Mouse (Mus musculus) limb, embryonic 13.5 days (tissue): Measurements from ENCODE around the gene Dusp5. TPM values are rescaled to one million over a fixed set of nuclear protein-coding genes. Genes with fewer than 3 reads are reported as not detected.

Experiments used
- ATAC-seq: fragments of 200-750 bp; cut with Nextera tagmentation; 2 replicates; pipeline ENCODE4 v1.8.0; 2017; ENCODE audit warnings: low read depth, moderate number of reproducible peaks, moderate TSS enrichment; ENCODE audit not compliant: low FRiP score
- H3K27ac ChIP-seq: fragments of 300-500 bp; sonication (generic); 2 replicates; pipeline ENCODE4 v1.5.1; 2015; ENCODE audit warnings: inconsistent platforms, mild to moderate bottlenecking, moderate library complexity
- H3K27me3 ChIP-seq: fragments of 300-500 bp; sonication (generic); 2 replicates; pipeline ENCODE4 v1.6.1; 2015; ENCODE audit warnings: mild to moderate bottlenecking, inconsistent platforms
- H3K36me3 ChIP-seq: fragments of 300-500 bp; sonication (generic); 2 replicates; pipeline ENCODE4 v1.6.1; 2015; ENCODE audit warnings: inconsistent platforms, mild to moderate bottlenecking, moderate library complexity
- H3K4me1 ChIP-seq: fragments of 300-500 bp; sonication (generic); 2 replicates; pipeline ENCODE4 v1.6.1; 2015; ENCODE audit warnings: inconsistent platforms
- H3K4me2 ChIP-seq: fragments of 300-500 bp; sonication (generic); replicated peaks from 2 replicates; pipeline ENCODE4 v1.6.1; 2015; ENCODE audit warnings: inconsistent platforms, mild to moderate bottlenecking, moderate library complexity
- H3K4me3 ChIP-seq: fragments of 300-500 bp; sonication (generic); 2 replicates; pipeline ENCODE4 v1.5.1; 2015; ENCODE audit warnings: moderate library complexity, mild to moderate bottlenecking, inconsistent platforms
- H3K9ac ChIP-seq: fragments of 300-500 bp; sonication (generic); 2 replicates; pipeline ENCODE4 v1.6.1; 2015; ENCODE audit warnings: mild to moderate bottlenecking, inconsistent platforms
- H3K9me3 ChIP-seq: fragments of 300-500 bp; sonication (generic); 2 replicates; pipeline ENCODE4 v1.6.1; 2016; ENCODE audit warnings: inconsistent platforms
- WGBS: fragments of 180-500 bp; shearing (Covaris S2); methylation state at CpG from one replicate; pipeline ENCODE4 v1.1.7; 2015; 5-methylcytosine and 5-hydroxymethylcytosine counted together
- polyA plus RNA-seq: library from polyadenylated mRNA; unstranded; fragments of >200 nt; fragmentation: Nextera tagmentation; extraction: Ambion mirVana; gene quantifications from 2 replicates; pipeline ENCODE4 v1.2.1, GENCODE M21; 2015

The Dusp5 gene
- polyA plus RNA-seq, 1 experiment from 2014 or later = 2.1 TPM

DNA sequence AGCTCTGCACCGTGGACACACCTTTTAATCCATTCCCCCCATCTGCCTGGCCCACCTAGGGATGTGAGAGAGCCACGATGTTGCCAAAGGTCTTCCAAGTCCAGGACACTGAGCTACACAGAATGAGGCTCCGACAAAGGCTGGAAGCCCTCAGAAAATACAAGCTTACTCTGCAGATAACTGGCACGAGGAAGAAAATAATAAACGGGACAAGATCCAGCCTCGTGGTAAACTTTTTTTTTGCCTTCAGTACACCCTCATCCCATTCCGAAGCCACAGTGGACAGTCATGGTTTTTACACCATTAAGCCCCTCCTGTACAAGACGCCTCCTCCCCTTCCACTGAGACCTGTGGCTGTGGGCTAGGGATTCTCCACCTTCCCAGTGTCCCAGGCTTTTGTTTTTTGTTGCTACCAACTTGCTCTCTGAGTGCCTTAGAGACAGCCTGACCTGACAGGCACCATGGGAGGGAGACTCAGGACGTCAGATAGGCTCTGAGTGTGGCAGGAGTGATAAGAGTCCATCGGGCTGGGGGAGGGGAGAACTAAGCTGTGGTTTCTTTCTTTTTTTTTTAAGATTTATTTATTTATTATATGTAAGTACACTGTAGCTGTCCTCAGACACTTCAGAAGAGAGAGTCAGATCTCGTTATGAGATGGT is 7.6 kb upstream of the Dusp5 start:
- H3K4me2 ChIP-seq = no peak overlapping the region
- 49% methylated on average over 11 of the region's 11 CpGs for WGBS
- no peak for ATAC-seq

DNA sequence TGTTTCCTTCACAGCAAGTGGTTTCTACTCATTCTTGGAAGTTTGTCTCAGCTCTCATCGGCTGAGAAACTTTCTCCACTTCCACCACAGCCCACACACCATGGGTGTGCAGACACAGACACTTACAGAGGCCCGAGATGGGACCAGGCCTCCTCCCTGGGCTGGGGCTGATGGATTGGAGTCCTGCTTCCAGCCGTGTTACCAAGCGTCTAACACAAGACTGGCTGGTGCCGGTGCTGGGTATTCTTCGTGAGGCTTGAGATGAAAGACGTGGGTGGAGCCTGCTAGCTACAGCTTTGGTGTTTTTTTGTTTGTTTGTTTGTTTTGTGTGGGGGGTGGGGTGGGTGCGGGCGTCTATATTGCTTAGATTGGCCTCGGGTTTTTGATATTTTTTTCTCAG is 1.4 kb upstream of the Dusp5 start:
- Histone ChIP-seq H3K27ac (no peak overlapping the region), H3K9ac (no peak overlapping the region), H3K4me2 (no peak overlapping the region), H3K27me3 (peaks cover 27% of the 10 kb centered on the region), H3K36me3 (no peaks in the 10 kb centered on the region), H3K9me3 (no peaks in the 10 kb centered on the region), H3K4me3 (no peak overlapping the region), H3K4me1 (peaks cover 22% of the 10 kb centered on the region)
- 24% methylated on average over 10 of the region's 10 CpGs for WGBS
- ATAC-seq = no peak

More for the DNA sequence above, 7.6 kb upstream of the Dusp5 start:
- no peaks in the 10 kb centered on the region for H3K36me3 ChIP-seq
- peaks cover 20% of the 10 kb centered on the region; the same call in 1 of the 2 replicates for H3K27me3 ChIP-seq
- no peak overlapping the region for H3K9ac ChIP-seq
- H3K4me1 ChIP-seq = peaks cover 8% of the 10 kb centered on the region
- no peak overlapping the region for H3K27ac ChIP-seq
- H3K9me3 ChIP-seq = no peaks in the 10 kb centered on the region
- H3K4me3 ChIP-seq = no peak overlapping the region

DNA sequence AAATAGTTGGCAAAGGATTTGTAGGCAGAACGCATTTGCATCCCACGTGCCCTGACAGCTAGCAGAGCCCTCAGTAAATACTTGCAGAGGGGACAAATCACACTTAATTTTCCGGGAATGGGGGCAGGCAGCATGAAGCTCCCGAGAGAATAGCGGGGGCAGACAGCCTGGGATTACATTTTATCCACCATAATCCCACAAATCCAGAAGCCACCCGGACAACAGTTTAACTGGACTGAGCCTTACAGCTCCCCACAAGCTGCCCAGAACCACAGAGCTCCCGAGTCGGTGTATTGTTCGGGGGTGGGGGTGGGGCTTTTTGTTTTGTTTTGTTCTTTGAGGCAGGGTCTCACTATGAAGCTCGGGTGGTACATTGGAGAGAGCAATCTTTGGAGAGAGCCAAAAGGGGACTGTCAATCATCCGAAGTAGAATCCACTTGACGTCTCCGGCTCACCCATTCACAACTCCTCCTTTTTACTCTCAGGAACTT is 733 bp upstream of the Dusp5 start:
- Histone ChIP-seq H3K4me1 (peaks cover 26% of the 10 kb centered on the region), H3K9ac (peak overlapping the region; percentile 72), H3K27ac (no peak overlapping the region), H3K4me2 (peak overlapping the region; percentile 89), H3K36me3 (no peaks in the 10 kb centered on the region), H3K9me3 (no peaks in the 10 kb centered on the region), H3K4me3 (peak overlapping the region; percentile 69), H3K27me3 (peaks cover 27% of the 10 kb centered on the region)
- 0 out of 2 replicates have a peak, but pooled peaks have one; percentile 3 for ATAC-seq
- 2% methylated on average over 13 of the region's 13 CpGs for WGBS

DNA sequence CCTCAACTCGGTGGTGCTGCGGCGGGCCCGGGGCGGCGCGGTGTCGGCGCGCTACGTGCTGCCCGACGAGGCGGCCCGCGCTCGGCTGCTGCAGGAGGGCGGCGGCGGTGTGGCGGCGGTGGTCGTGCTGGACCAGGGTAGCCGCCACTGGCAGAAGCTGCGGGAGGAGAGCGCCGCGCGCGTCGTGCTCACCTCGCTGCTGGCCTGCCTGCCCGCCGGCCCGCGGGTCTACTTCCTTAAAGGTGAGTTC is 471 bp downstream of the Dusp5 start:
- Histone ChIP-seq H3K4me3 (peak overlapping the region; percentile 69), H3K9ac (peak overlapping the region; percentile 68), H3K4me1 (peaks cover 26% of the 10 kb centered on the region), H3K36me3 (no peaks in the 10 kb centered on the region), H3K27ac (no peak overlapping the region), H3K9me3 (no peaks in the 10 kb centered on the region), H3K4me2 (peak overlapping the region; percentile 89), H3K27me3 (peaks cover 27% of the 10 kb centered on the region)
- WGBS = 1% methylated on average over 35 of the region's 36 CpGs
- no peak; the same call in 1 of the 2 replicates for ATAC-seq

DNA sequence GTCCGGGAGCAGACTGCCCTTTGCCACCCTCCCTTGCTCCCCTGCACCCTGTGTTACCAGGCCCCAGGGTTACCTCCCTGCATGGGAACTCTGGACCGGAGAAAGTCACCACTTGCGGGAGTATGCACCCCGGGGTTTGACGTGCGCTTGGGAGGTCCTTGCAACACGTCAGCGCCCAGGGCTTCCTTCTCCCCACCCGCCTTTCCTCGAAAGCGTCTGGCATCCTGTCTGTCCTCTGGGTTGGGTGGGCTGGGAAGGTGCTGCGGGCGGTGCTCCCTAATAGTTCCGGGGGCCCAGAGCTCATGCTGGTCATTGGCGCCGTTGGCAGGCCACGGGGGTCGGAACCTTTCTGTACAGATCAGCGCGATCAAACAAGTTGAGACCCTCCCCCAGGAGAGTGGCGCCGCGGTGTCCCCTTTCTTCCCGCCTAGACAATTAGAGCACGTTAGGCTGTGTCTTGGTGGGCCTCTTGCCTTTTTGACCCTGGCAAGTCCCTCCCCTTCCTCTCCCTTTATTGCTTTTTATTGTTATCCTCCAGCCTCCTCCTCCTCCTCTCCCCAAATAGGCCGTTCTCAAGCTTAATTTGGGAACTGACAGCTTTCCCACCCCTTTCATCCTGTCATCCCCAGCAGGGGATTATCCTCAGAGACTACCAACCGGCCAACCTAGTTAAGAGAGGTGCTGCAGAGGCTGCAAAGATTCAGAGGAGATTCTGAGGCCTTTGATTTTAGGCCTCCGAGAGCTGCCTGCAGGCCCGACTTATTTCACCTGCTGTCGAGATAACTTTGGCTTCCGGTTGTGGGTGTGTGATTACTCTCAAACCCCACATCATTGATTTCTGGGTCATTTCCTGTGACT is 1.0 kb downstream of the Dusp5 start:
- peak overlapping the region; percentile 68 for H3K9ac ChIP-seq
- H3K27ac ChIP-seq = no peak overlapping the region
- peak overlapping the region; percentile 89 for H3K4me2 ChIP-seq
- H3K27me3 ChIP-seq = peaks cover 27% of the 10 kb centered on the region
- peak overlapping the region; percentile 69 for H3K4me3 ChIP-seq
- no peak; the same call in 1 of the 2 replicates for ATAC-seq
- 3% methylated on average over 31 of the region's 31 CpGs for WGBS
- H3K9me3 ChIP-seq = no peaks in the 10 kb centered on the region
- no peaks in the 10 kb centered on the region for H3K36me3 ChIP-seq
- peaks cover 26% of the 10 kb centered on the region for H3K4me1 ChIP-seq

DNA sequence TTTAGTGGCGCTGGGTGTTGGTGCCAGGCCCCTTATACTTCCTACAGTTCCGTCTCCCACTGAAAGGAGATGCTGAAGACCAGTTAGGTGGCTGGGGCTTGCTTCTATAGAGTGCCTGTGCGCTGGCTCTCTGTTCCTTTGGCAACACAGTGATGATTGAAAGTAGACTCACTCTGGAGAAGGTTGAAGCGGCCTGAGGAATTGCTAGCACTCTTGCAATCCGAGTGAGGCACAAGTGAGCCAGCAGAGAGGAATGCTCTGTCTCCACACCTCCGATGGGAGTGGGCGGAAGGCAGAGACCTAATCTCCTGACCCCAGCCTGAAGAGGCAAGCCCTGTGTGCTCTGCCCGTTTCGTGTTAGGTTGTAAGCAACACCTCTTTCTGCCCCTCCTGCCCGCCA is 2.5 kb downstream of the Dusp5 start:
- 36% methylated on average over 10 of the region's 10 CpGs for WGBS
- Histone ChIP-seq H3K4me3 (peak overlapping the region; percentile 1; the same call in 1 of the 2 replicates), H3K9me3 (no peaks in the 10 kb centered on the region), H3K4me2 (no peak overlapping the region; the same call in 1 of the 2 replicates), H3K27me3 (peaks cover 27% of the 10 kb centered on the region), H3K36me3 (no peaks in the 10 kb centered on the region), H3K4me1 (peaks cover 26% of the 10 kb centered on the region), H3K9ac (no peak overlapping the region), H3K27ac (no peak overlapping the region)
- ATAC-seq = no peak

DNA sequence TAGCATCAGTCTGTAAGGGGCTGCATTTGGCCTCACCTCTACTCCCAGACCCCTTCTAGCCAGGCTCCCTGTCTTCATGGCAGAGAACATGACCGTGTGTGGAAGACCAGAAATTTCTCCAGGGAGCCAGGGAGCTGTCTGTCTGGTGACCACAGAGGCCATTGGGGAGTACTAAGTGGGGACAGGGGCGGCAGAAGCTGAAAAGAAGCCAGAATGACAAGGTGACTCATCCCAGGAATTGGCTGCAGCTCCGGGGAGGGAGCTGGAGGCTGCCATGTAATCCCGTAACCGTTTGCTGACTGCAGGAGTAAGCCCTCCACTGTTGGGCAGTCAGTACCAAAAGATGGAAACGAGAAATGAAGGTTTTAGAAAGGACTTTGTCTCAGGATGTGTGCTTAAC is 3.1 kb downstream of the Dusp5 start:
- WGBS = 45% methylated on average over 6 of the region's 6 CpGs
- Histone ChIP-seq H3K4me3 (no peak overlapping the region), H3K4me2 (no peak overlapping the region), H3K9ac (no peak overlapping the region), H3K4me1 (peaks cover 26% of the 10 kb centered on the region), H3K9me3 (no peaks in the 10 kb centered on the region), H3K27ac (no peak overlapping the region), H3K27me3 (peaks cover 27% of the 10 kb centered on the region), H3K36me3 (no peaks in the 10 kb centered on the region)
- no peak for ATAC-seq

DNA sequence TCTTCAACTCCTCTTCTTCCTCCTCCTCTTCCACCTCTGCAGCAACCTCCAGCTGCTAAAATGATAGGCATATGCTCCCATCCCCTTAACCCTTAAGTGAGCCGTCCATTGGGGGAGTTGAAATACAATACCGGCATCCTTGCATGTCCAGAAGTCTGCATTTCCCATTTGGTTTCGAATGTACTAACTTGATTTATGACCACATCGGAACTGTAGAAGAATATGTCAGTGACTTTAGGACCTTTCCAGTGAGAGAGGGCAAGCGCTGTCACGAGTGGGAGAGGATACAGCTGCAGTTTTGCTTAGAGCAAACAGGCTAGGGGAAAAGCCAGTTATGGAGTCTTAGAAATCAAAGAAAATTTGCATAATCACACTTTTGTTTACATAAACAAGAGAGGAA is 3.8 kb downstream of the Dusp5 start:
- no peak overlapping the region for H3K9ac ChIP-seq
- WGBS = 28% methylated on average over 6 of the region's 6 CpGs
- no peak overlapping the region for H3K4me2 ChIP-seq
- ATAC-seq = no peak
- H3K36me3 ChIP-seq = no peaks in the 10 kb centered on the region
- H3K4me1 ChIP-seq = peaks cover 26% of the 10 kb centered on the region
- peaks cover 27% of the 10 kb centered on the region for H3K27me3 ChIP-seq
- no peak overlapping the region for H3K4me3 ChIP-seq
- H3K9me3 ChIP-seq = no peaks in the 10 kb centered on the region
- no peak overlapping the region for H3K27ac ChIP-seq

DNA sequence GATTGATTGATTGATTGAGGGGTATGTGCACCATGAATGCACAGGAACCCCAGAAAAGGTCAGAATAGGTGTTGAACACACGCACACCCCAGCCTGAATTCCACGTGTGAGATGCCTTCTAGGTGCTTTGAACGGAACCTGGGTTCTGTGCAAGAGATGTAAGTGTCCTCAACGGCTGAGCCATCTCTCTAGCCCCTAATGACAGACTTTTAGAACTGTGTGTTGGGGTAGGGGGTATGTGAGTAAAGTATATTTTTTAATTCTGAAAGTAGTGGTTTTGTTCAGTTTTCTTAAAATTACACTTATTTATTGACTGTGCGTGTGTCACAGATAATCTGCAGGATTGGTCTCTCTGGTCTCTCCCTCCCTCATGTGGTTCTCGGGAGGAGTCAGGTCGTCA is 4.3 kb downstream of the Dusp5 start:
- Histone ChIP-seq H3K36me3 (no peaks in the 10 kb centered on the region; the same call in 1 of the 2 replicates), H3K27ac (no peak overlapping the region), H3K4me1 (peaks cover 26% of the 10 kb centered on the region), H3K4me2 (no peak overlapping the region), H3K9ac (no peak overlapping the region), H3K4me3 (no peak overlapping the region), H3K27me3 (peaks cover 27% of the 10 kb centered on the region), H3K9me3 (no peaks in the 10 kb centered on the region)
- 79% methylated on average over 7 of the region's 7 CpGs for WGBS
- ATAC-seq = no peak

DNA sequence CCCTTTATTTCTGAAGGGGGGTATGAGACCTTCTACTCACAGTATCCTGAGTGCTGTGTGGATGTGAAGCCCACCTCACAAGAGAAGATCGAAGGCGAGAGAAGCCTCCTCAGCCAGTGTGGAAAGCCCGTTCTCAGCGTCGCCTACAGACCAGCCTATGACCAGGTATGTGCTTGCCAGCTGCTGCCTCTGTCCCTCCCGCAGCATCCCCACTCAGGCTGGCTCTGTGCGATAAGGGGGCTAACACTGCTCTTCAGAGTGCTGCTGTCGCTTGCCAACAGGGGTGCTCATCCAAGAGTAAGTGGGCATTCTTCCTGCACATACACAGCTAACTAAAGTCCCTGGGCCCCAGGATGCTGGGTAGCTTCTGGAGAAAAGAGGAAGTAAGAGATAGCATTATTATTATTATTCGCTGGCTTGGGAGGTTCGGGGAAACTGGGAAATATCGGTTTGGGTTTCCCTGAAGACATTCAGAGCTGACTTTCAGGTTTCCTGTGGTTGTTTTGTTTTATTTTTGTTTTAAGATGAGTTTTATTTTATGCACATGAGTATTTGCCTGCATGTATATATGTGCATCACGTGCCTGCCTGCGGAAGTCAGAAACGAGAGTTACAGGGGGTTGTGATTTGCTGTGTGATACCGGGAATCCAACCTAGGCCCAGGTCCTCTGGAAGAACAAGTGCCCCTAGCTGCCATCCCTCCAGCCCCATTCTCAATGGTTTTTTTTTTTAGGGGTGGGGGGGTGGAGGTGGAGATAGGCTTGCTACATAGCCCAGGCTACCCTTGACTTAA is 5.1 kb downstream of the Dusp5 start:
- Histone ChIP-seq H3K4me1 (peaks cover 26% of the 10 kb centered on the region), H3K4me3 (no peak overlapping the region), H3K4me2 (no peak overlapping the region), H3K27ac (no peak overlapping the region), H3K9ac (no peak overlapping the region), H3K9me3 (no peaks in the 10 kb centered on the region), H3K36me3 (no peaks in the 10 kb centered on the region; the same call in 1 of the 2 replicates), H3K27me3 (peaks cover 27% of the 10 kb centered on the region)
- no peak for ATAC-seq
- WGBS = 90% methylated on average over 15 of the region's 15 CpGs

DNA sequence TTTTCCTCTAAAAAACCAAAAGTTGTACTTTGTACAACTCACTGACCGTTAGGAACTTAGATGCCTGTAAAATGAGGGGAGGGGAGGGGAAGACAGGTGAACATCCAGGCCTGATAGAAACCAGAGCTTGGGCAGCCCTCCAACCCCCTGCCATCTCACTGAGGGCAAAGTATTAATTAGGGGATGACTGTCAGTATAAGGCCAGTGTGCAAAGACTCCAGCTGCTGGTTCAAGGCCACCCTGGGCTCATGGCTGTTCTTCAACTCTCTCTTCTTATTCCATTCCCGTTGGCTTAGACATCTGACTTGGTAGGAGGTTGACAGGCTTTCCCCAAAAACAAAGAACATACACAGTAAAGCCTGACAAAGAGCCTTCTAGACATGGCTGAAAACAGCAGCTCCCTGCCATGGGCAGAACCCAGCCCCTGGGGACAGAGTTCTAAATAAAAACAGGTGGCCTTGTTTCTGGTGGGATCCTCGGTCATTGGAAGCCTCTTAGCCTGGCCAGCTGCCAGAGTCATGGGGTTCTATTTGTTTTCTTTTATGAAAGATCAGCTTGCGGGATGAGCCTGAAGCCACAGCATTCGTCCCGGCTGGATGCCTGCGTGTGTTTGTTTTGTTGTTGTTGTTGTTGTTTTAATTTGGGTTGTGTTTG is 6.0 kb downstream of the Dusp5 start:
- no peak overlapping the region for H3K27ac ChIP-seq
- H3K4me2 ChIP-seq = no peak overlapping the region
- no peaks in the 10 kb centered on the region; the same call in 1 of the 2 replicates for H3K36me3 ChIP-seq
- 55% methylated on average over 7 of the region's 7 CpGs for WGBS
- H3K27me3 ChIP-seq = peaks cover 22% of the 10 kb centered on the region
- no peak for ATAC-seq
- H3K4me1 ChIP-seq = peaks cover 20% of the 10 kb centered on the region
- H3K9ac ChIP-seq = no peak overlapping the region
- no peak overlapping the region for H3K4me3 ChIP-seq
- no peaks in the 10 kb centered on the region for H3K9me3 ChIP-seq
